Mouse (Mus musculus) lung, embryonic 14.5 days (tissue): Measurements from ENCODE around the gene Qtrt1. TPM values are rescaled to one million over a fixed set of nuclear protein-coding genes. Genes with fewer than 3 reads are reported as not detected.

Source experiments
- ATAC-seq: fragments of 200-750 bp; cut with Nextera tagmentation; 2 replicates; pipeline ENCODE4 v1.8.0; 2017; ENCODE audit warnings: mild to moderate bottlenecking, moderate TSS enrichment, moderate library complexity; ENCODE audit not compliant: insufficient read depth
- DNase-seq: peaks from one replicate; pipeline ENCODE4 v3.0.0-alpha.2; 2015
- H3K27ac ChIP-seq: fragments of 300-500 bp; sonication (generic); 2 replicates; pipeline ENCODE4 v1.5.1; 2014; ENCODE audit warnings: low read depth, mild to moderate bottlenecking, moderate library complexity
- H3K27me3 ChIP-seq: fragments of 300-500 bp; sonication (generic); 2 replicates; pipeline ENCODE4 v1.6.1; 2014; ENCODE audit warnings: low read length, control low read depth; ENCODE audit not compliant: insufficient read depth
- H3K36me3 ChIP-seq: fragments of 300-500 bp; sonication (generic); 2 replicates; pipeline ENCODE4 v1.6.1; 2014; ENCODE audit warnings: control low read depth; ENCODE audit not compliant: insufficient read depth
- H3K4me1 ChIP-seq: fragments of 300-500 bp; sonication (generic); 2 replicates; pipeline ENCODE4 v1.6.1; 2014; ENCODE audit warnings: antibody characterized with exemption, control low read depth; ENCODE audit not compliant: insufficient read depth
- H3K4me2 ChIP-seq: fragments of 300-500 bp; sonication (generic); 2 replicates; pipeline ENCODE4 v1.6.1; 2014; ENCODE audit warnings: mild to moderate bottlenecking
- H3K4me3 ChIP-seq: fragments of 300-500 bp; sonication (generic); 2 replicates; pipeline ENCODE4 v1.5.1; 2014; ENCODE audit warnings: low read depth, low read length
- H3K9ac ChIP-seq: fragments of 300-500 bp; sonication (generic); 2 replicates; pipeline ENCODE4 v1.6.1; 2014
- H3K9me3 ChIP-seq: fragments of 300-500 bp; sonication (generic); 2 replicates; pipeline ENCODE4 v1.6.1; 2016; ENCODE audit warnings: low read depth, low read length, control low read depth
- CTCF ChIP-seq: IDR thresholded peaks from 2 replicates; pipeline ENCODE4 v1.5.1; 2016; ENCODE audit warnings: antibody characterized with exemption, low read depth
- WGBS: fragments of 180-500 bp; shearing (Covaris S2); extraction: QIAGEN DNeasy Blood & Tissue Kit; methylation state at CpG from one replicate; pipeline ENCODE4 v1.1.7; 2014; 5-methylcytosine and 5-hydroxymethylcytosine counted together
- polyA plus RNA-seq: library from polyadenylated mRNA; unstranded; fragments of >200 nt; fragmentation: Nextera tagmentation; extraction: Ambion mirVana; gene quantifications from 2 replicates; pipeline ENCODE4 v1.2.1, GENCODE M21; 2014

The Qtrt1 gene
- polyA plus RNA-seq, 1 experiment from 2014 or later, result 55.1 TPM

- peaks cover 5% of the 10 kb centered on the region; the same call in 1 of the 2 replicates for H3K4me1 ChIP-seq
- H3K36me3 ChIP-seq, result peaks cover 29% of the 10 kb centered on the region
- H3K4me3 ChIP-seq, result no peak overlapping the region
- H3K27me3 ChIP-seq, result no peaks in the 10 kb centered on the region
- no peak overlapping the region for H3K9ac ChIP-seq
- TF ChIP-seq CTCF, result no peak
- H3K9me3 ChIP-seq, result no peaks in the 10 kb centered on the region
- DNase-seq, result no peak
- WGBS, result 85% methylated on average over 1 of the region's 1 CpGs
- no peak overlapping the region for H3K27ac ChIP-seq
- no peak for ATAC-seq
- H3K4me2 ChIP-seq, result no peak overlapping the region
These were observed 39.1 kb upstream of the Qtrt1 start for GRCm38 (mm10) chr9:21372508-21372907.

- WGBS, result 87% methylated on average over 3 of the region's 3 CpGs
- H3K27me3 ChIP-seq, result no peaks in the 10 kb centered on the region
- no peak for TF ChIP-seq CTCF
These were observed 32.4 kb upstream of the Qtrt1 start for GRCm38 (mm10) chr9:21379195-21379594.

GRCm38 (mm10) chr9:21380868-21381267 is 30.8 kb upstream of the Qtrt1 start:
- no peaks in the 10 kb centered on the region for H3K4me1 ChIP-seq
- no peak overlapping the region for H3K9ac ChIP-seq
- H3K4me2 ChIP-seq, result no peak overlapping the region
- ATAC-seq, result no peak
- H3K36me3 ChIP-seq, result peaks cover 22% of the 10 kb centered on the region
- no peak overlapping the region for H3K4me3 ChIP-seq
- no peaks in the 10 kb centered on the region for H3K27me3 ChIP-seq
- H3K27ac ChIP-seq, result no peak overlapping the region
- no peak for DNase-seq
- no peaks in the 10 kb centered on the region for H3K9me3 ChIP-seq
- no peak for TF ChIP-seq CTCF

More at GRCm38 (mm10) chr9:21379195-21379594, 32.4 kb upstream of the Qtrt1 start:
- H3K4me3 ChIP-seq, result no peak overlapping the region
- H3K4me2 ChIP-seq, result no peak overlapping the region
- ATAC-seq (no peak), DNase-seq (no peak)
- no peaks in the 10 kb centered on the region for H3K9me3 ChIP-seq
- no peak overlapping the region for H3K9ac ChIP-seq
- no peaks in the 10 kb centered on the region for H3K4me1 ChIP-seq
- H3K36me3 ChIP-seq, result peaks cover 26% of the 10 kb centered on the region
- no peak overlapping the region for H3K27ac ChIP-seq

GRCm38 (mm10) chr9:21383966-21384365 is 27.7 kb upstream of the Qtrt1 start:
- DNase-seq, result no peak
- no peak for TF ChIP-seq CTCF
- no peak overlapping the region for H3K27ac ChIP-seq
- no peaks in the 10 kb centered on the region for H3K9me3 ChIP-seq
- no peak overlapping the region for H3K4me2 ChIP-seq
- ATAC-seq, result no peak
- no peak overlapping the region for H3K9ac ChIP-seq
- H3K27me3 ChIP-seq, result no peaks in the 10 kb centered on the region
- H3K4me3 ChIP-seq, result no peak overlapping the region
- H3K36me3 ChIP-seq, result peaks cover 24% of the 10 kb centered on the region
- H3K4me1 ChIP-seq, result no peaks in the 10 kb centered on the region

GRCm38 (mm10) chr9:21392646-21393175 is 18.9 kb upstream of the Qtrt1 start:
- DNase-seq (no peak), ATAC-seq (no peak)
- Histone ChIP-seq H3K9ac (no peak overlapping the region), H3K4me2 (no peak overlapping the region), H3K27ac (no peak overlapping the region), H3K27me3 (no peaks in the 10 kb centered on the region), H3K36me3 (peaks cover 100% of the 10 kb centered on the region), H3K9me3 (no peaks in the 10 kb centered on the region), H3K4me1 (no peaks in the 10 kb centered on the region), H3K4me3 (no peak overlapping the region)
- 85% methylated on average over 10 of the region's 10 CpGs for WGBS
- TF ChIP-seq CTCF, result no peak

GRCm38 (mm10) chr9:21395692-21396091 is 15.9 kb upstream of the Qtrt1 start:
- H3K9ac ChIP-seq, result no peak overlapping the region
- H3K36me3 ChIP-seq, result peaks cover 100% of the 10 kb centered on the region
- H3K4me3 ChIP-seq, result no peak overlapping the region
- no peaks in the 10 kb centered on the region for H3K27me3 ChIP-seq
- no peaks in the 10 kb centered on the region for H3K9me3 ChIP-seq
- no peak for TF ChIP-seq CTCF
- no peak overlapping the region for H3K27ac ChIP-seq
- no peaks in the 10 kb centered on the region for H3K4me1 ChIP-seq
- no peak for DNase-seq
- 88% methylated on average over 3 of the region's 3 CpGs for WGBS
- H3K4me2 ChIP-seq, result no peak overlapping the region
- ATAC-seq, result no peak

- no peak overlapping the region for H3K9ac ChIP-seq
- ATAC-seq (no peak), DNase-seq (no peak)
- no peak overlapping the region for H3K4me2 ChIP-seq
- TF ChIP-seq CTCF, result no peak
- no peaks in the 10 kb centered on the region for H3K9me3 ChIP-seq
- no peak overlapping the region for H3K4me3 ChIP-seq
- peaks cover 99% of the 10 kb centered on the region for H3K36me3 ChIP-seq
- 90% methylated on average over 3 of the region's 3 CpGs for WGBS
- H3K27ac ChIP-seq, result no peak overlapping the region
- no peaks in the 10 kb centered on the region for H3K4me1 ChIP-seq
- H3K27me3 ChIP-seq, result no peaks in the 10 kb centered on the region
These were observed 14.5 kb upstream of the Qtrt1 start for GRCm38 (mm10) chr9:21397170-21397569.

GRCm38 (mm10) chr9:21401042-21401441 is 10.6 kb upstream of the Qtrt1 start:
- Histone ChIP-seq H3K27ac (no peak overlapping the region), H3K36me3 (peaks cover 99% of the 10 kb centered on the region), H3K4me1 (no peaks in the 10 kb centered on the region), H3K4me3 (no peak overlapping the region), H3K9ac (no peak overlapping the region), H3K27me3 (no peaks in the 10 kb centered on the region), H3K9me3 (no peaks in the 10 kb centered on the region), H3K4me2 (no peak overlapping the region)
- TF ChIP-seq CTCF, result no peak
- 92% methylated on average over 9 of the region's 9 CpGs for WGBS
- ATAC-seq, result no peak
- no peak for DNase-seq
